ENCODE assay signal across 8 mouse cellular contexts in genomic region chr17:69416920-69417661, GRCm38 (mm10). TPM values are rescaled to one million over a fixed set of nuclear protein-coding genes. Genes with fewer than 3 reads are reported as not detected.
DNase-seq lines count a peak whose midpoint lies in the region; ATAC-seq and TF ChIP-seq lines count a peak whose summit lies in the region.

No protein-coding gene starts in this region.

- peak; percentile 100 for ATAC-seq in heart, embryonic 12.5 days (ENCODE audit: insufficient number of reproducible peaks, low FRiP score)
- peak; percentile 100 for ATAC-seq in kidney, postnatal 0 days (replicated peaks; ENCODE audit: low FRiP score, low read depth)
- ATAC-seq in liver, embryonic 11.5 days (replicated peaks; ENCODE audit: low FRiP score) = peak; percentile 98
- peak; percentile 100 for ATAC-seq in stomach, embryonic 14.5 days (ENCODE audit: insufficient number of reproducible peaks, insufficient read depth, low FRiP score, low read depth)

- no peaks in the 10 kb centered on the region for H3K9me3 ChIP-seq in erythroblast, embryonic 14.5 days (ENCODE audit: control insufficient read depth, low read length)
- H3K9me3 ChIP-seq in heart, embryonic 12.5 days (replicated peaks) = no peaks in the 10 kb centered on the region
- no peaks in the 10 kb centered on the region for H3K9me3 ChIP-seq in kidney, postnatal 0 days (replicated peaks; ENCODE audit: low read length)
- no peaks in the 10 kb centered on the region for H3K9me3 ChIP-seq in liver, embryonic 11.5 days (ENCODE audit: control insufficient read depth, low read length)
- no peaks in the 10 kb centered on the region for H3K9me3 ChIP-seq in stomach, embryonic 14.5 days (ENCODE audit: control insufficient read depth, low read depth, low read length)

- peak overlapping the region; percentile 82 for H3K4me3 ChIP-seq in C2C12 (ENCODE audit: insufficient read depth, poor library complexity, severe bottlenecking)
- H3K4me3 ChIP-seq in erythroblast, embryonic 14.5 days (replicated peaks) = peak overlapping the region; percentile 100
- H3K4me3 ChIP-seq in heart, embryonic 12.5 days = peak overlapping the region; percentile 88
- H3K4me3 ChIP-seq in kidney, postnatal 0 days (replicated peaks; ENCODE audit: low read depth, low read length) = peak overlapping the region; percentile 68
- H3K4me3 ChIP-seq in liver, embryonic 11.5 days (ENCODE audit: low read depth, low read length) = peak overlapping the region; percentile 79
- H3K4me3 ChIP-seq in stomach, embryonic 14.5 days (ENCODE audit: low read depth, low read length) = peak overlapping the region; percentile 76

- no peaks in the 10 kb centered on the region for H3K27me3 ChIP-seq in C2C12 (ENCODE audit: control insufficient read depth, insufficient read depth, insufficient read length)
- no peaks in the 10 kb centered on the region for H3K27me3 ChIP-seq in erythroblast, embryonic 14.5 days (ENCODE audit: control insufficient read depth)
- no peaks in the 10 kb centered on the region for H3K27me3 ChIP-seq in heart, embryonic 12.5 days (replicated peaks)
- H3K27me3 ChIP-seq in kidney, postnatal 0 days (ENCODE audit: insufficient read depth, low read length) = no peaks in the 10 kb centered on the region
- no peaks in the 10 kb centered on the region for H3K27me3 ChIP-seq in liver, embryonic 11.5 days (replicated peaks; ENCODE audit: control insufficient read depth, insufficient read depth, low read length)
- no peaks in the 10 kb centered on the region for H3K27me3 ChIP-seq in stomach, embryonic 14.5 days (ENCODE audit: control insufficient read depth, insufficient read depth, low read length)

- H3K79me3 ChIP-seq in C2C12 (ENCODE audit: low read depth) = no peaks in the 10 kb centered on the region

- H3K27ac ChIP-seq in heart, embryonic 12.5 days (ENCODE audit: poor library complexity, severe bottlenecking) = peak overlapping the region; percentile 96
- peak overlapping the region; percentile 98 for H3K27ac ChIP-seq in kidney, postnatal 0 days
- H3K27ac ChIP-seq in liver, embryonic 11.5 days (ENCODE audit: low read depth, low read length) = peak overlapping the region; percentile 83
- H3K27ac ChIP-seq in stomach, embryonic 14.5 days (ENCODE audit: low read length) = peak overlapping the region; percentile 94

- TF ChIP-seq CTCF in C2C12 (IDR thresholded peaks at IDR 0.05; ENCODE audit: control insufficient read depth, insufficient read depth, insufficient read length) = no peak
- TF ChIP-seq CTCF in brain, embryonic 14.5 days (IDR thresholded peaks at IDR 0.05; ENCODE audit: borderline replicate concordance, extremely low read depth, insufficient read depth, insufficient read length) = no peak
- TF ChIP-seq CTCF in kidney, postnatal 0 days (IDR thresholded peaks at IDR 0.05; ENCODE audit: low read depth) = no peak

- peak; percentile 96 for DNase-seq in brain, embryonic 14.5 days (ENCODE audit: low read depth)
- DNase-seq in kidney, postnatal 0 days (ENCODE audit: low spot score) = peak; percentile 95
- DNase-seq in liver, embryonic 11.5 days (ENCODE audit: low spot score) = peak; percentile 95
- peak; percentile 95 for DNase-seq in naive thymus-derived CD4-positive, alpha-beta T cell, adult 2 months (ENCODE audit: low read depth)

- TF ChIP-seq POLR2A in brain, embryonic 14.5 days (IDR thresholded peaks at IDR 0.05; ENCODE audit: borderline replicate concordance, extremely low read depth, insufficient read depth, insufficient read length, poor library complexity, severe bottlenecking) = peak; percentile 54; the same call in 1 of the 2 replicates

- no peaks in the 10 kb centered on the region for H3K36me3 ChIP-seq in C2C12 (ENCODE audit: control insufficient read depth, insufficient read depth)
- H3K36me3 ChIP-seq in erythroblast, embryonic 14.5 days (ENCODE audit: control insufficient read depth) = peaks cover 4% of the 10 kb centered on the region; the same call in 1 of the 2 replicates
- H3K36me3 ChIP-seq in heart, embryonic 12.5 days = no peaks in the 10 kb centered on the region
- H3K36me3 ChIP-seq in kidney, postnatal 0 days (ENCODE audit: insufficient read depth, low read length) = no peaks in the 10 kb centered on the region
- no peaks in the 10 kb centered on the region for H3K36me3 ChIP-seq in liver, embryonic 11.5 days (ENCODE audit: control insufficient read depth, insufficient read depth, low read length)
- no peaks in the 10 kb centered on the region for H3K36me3 ChIP-seq in stomach, embryonic 14.5 days (ENCODE audit: control insufficient read depth, insufficient read depth, low read length)

- peaks cover 29% of the 10 kb centered on the region for H3K79me2 ChIP-seq in C2C12 (ENCODE audit: control insufficient read depth, insufficient read depth)

- H3K4me2 ChIP-seq in heart, embryonic 12.5 days = peak overlapping the region; percentile 83
- H3K4me2 ChIP-seq in kidney, postnatal 0 days (ENCODE audit: low read length) = peak overlapping the region; percentile 61
- peak overlapping the region; percentile 82 for H3K4me2 ChIP-seq in liver, embryonic 11.5 days
- peak overlapping the region; percentile 70 for H3K4me2 ChIP-seq in stomach, embryonic 14.5 days (replicated peaks; ENCODE audit: low read depth, low read length)

- peaks cover 30% of the 10 kb centered on the region for H3K4me1 ChIP-seq in erythroblast, embryonic 14.5 days (ENCODE audit: control insufficient read depth)
- 0 out of 2 replicates have a peak, but pooled peaks cover 4% of the 10 kb centered on the region for H3K4me1 ChIP-seq in heart, embryonic 12.5 days (replicated peaks)
- no peaks in the 10 kb centered on the region for H3K4me1 ChIP-seq in kidney, postnatal 0 days (replicated peaks; ENCODE audit: insufficient read depth, low read length)
- no peaks in the 10 kb centered on the region; the same call in 1 of the 2 replicates for H3K4me1 ChIP-seq in liver, embryonic 11.5 days (replicated peaks; ENCODE audit: control insufficient read depth, insufficient read depth, low read length)
- no peaks in the 10 kb centered on the region for H3K4me1 ChIP-seq in stomach, embryonic 14.5 days (ENCODE audit: control insufficient read depth, insufficient read depth, low read length)

- peak overlapping the region; percentile 82 for H3ac ChIP-seq in C2C12 (ENCODE audit: control insufficient read depth, insufficient read length, low read depth)

- peak overlapping the region; percentile 82 for H3K9ac ChIP-seq in heart, embryonic 12.5 days
- H3K9ac ChIP-seq in kidney, postnatal 0 days (ENCODE audit: low read depth, low read length) = peak overlapping the region; percentile 84
- H3K9ac ChIP-seq in liver, embryonic 11.5 days (ENCODE audit: low read depth, low read length) = peak overlapping the region; percentile 93
- peak overlapping the region; percentile 73 for H3K9ac ChIP-seq in stomach, embryonic 14.5 days (replicated peaks; ENCODE audit: low read depth, low read length)

- WGBS in heart, embryonic 12.5 days = under 1% methylated on average over 56 of the region's 56 CpGs
- under 1% methylated on average over 56 of the region's 56 CpGs for WGBS in kidney, postnatal 0 days
- under 1% methylated on average over 56 of the region's 56 CpGs for WGBS in liver, embryonic 11.5 days
- under 1% methylated on average over 56 of the region's 56 CpGs for WGBS in stomach, embryonic 14.5 days

TF ChIP-seq in C2C12, 6 proteins besides CTCF, POLR2A, EP300 and RAD21:
- TF ChIP-seq FOSL1 (IDR thresholded peaks at IDR 0.05; ENCODE audit: insufficient read depth, low read length, poor library complexity, severe bottlenecking) = no peak
- no peak for TF ChIP-seq MYOD1 (IDR thresholded peaks at IDR 0.05; ENCODE audit: control insufficient read depth, insufficient read length, low read depth)
- TF ChIP-seq MAX (IDR thresholded peaks at IDR 0.05) = peak; percentile 86

RNA-seq across cellular contexts. Expression of gene Akain1, which starts 22.0 kb away (rescaled TPM):
- polyA plus RNA-seq in C2C12 (2012; fragmentation: generic; extraction: Trizol) = not detected
- polyA plus RNA-seq in brain, embryonic 14.5 days (2012; rRNA removed) = 0.19 and 0.33 TPM in 2 replicates
- polyA plus RNA-seq in erythroblast, embryonic 14.5 days (2012) = not detected in 2 replicates
- polyA plus RNA-seq in heart, embryonic 12.5 days (2016; fragmentation: Nextera tagmentation; extraction: Ambion mirVana) = not detected in 2 replicates
- not detected in 2 replicates for polyA plus RNA-seq in kidney, postnatal 0 days (2015; fragmentation: Nextera tagmentation; extraction: Ambion mirVana)
- polyA plus RNA-seq in liver, embryonic 11.5 days (2014; fragmentation: Nextera tagmentation; extraction: Ambion mirVana) = not detected in 2 replicates
- not detected in 2 replicates for polyA plus RNA-seq in stomach, embryonic 14.5 days (2014; fragmentation: Nextera tagmentation; extraction: Ambion mirVana)

RNA-seq across cellular contexts. Expression of gene Zbtb14, which starts 34.2 kb away (rescaled TPM):
- 5.6 TPM for polyA plus RNA-seq in C2C12 (2012; fragmentation: generic; extraction: Trizol)
- 17.5 and 23.1 TPM in 2 replicates for polyA plus RNA-seq in brain, embryonic 14.5 days (2012; rRNA removed)
- polyA plus RNA-seq in erythroblast, embryonic 14.5 days (2012) = 0.23 and 0.25 TPM in 2 replicates
- 15.9 and 16.5 TPM in 2 replicates for polyA plus RNA-seq in heart, embryonic 12.5 days (2016; fragmentation: Nextera tagmentation; extraction: Ambion mirVana)
- polyA plus RNA-seq in kidney, postnatal 0 days (2015; fragmentation: Nextera tagmentation; extraction: Ambion mirVana) = 17.0 and 20.1 TPM in 2 replicates
- 19.5 and 21.4 TPM in 2 replicates for polyA plus RNA-seq in liver, embryonic 11.5 days (2014; fragmentation: Nextera tagmentation; extraction: Ambion mirVana)
- polyA plus RNA-seq in stomach, embryonic 14.5 days (2014; fragmentation: Nextera tagmentation; extraction: Ambion mirVana) = 19.8 and 20.0 TPM in 2 replicates

Comparison
In these comparisons a context has a peak if more than half of its experiments do, and no peak if none do; other contexts are left out.
1. Peak in every context shown above with its lines: DNase-seq, ATAC-seq, H3K4me3 ChIP-seq and H3K27ac ChIP-seq.